Mouse (Mus musculus) adrenal gland, adult (tissue): Measurements from ENCODE around the gene Ehbp1.

Experiments
- DNase-seq, 2 experiments: peaks; one replicate each; pipeline ENCODE4 v3.0.0; 2022 to 2023; ENCODE audit warnings: low spot score in 1 of 2; ENCODE audit not compliant: inconsistent age in 2 of 2

The Ehbp1 gene

DNA sequence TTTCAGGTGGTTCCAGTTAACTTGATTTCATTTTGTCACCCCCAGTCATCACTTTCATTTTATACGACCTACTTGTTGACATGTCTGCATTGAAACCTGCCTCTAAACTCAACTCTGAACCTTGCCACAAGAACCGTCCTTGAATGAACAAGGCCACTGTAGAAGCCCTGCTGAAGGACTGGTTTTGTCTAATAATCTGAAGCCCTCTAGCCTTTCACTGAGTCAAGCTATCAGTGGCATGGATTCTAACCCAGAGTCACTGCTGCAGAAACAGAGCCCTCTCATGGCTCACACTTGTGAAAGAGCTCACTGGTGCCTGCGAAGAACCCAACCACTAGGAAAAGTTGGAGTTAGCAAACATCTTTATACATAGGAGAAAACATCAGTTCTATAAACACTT, 142.2 kb downstream of the Ehbp1 start:
- peak in 1 of 2 experiments; percentile 68 for DNase-seq

DNA sequence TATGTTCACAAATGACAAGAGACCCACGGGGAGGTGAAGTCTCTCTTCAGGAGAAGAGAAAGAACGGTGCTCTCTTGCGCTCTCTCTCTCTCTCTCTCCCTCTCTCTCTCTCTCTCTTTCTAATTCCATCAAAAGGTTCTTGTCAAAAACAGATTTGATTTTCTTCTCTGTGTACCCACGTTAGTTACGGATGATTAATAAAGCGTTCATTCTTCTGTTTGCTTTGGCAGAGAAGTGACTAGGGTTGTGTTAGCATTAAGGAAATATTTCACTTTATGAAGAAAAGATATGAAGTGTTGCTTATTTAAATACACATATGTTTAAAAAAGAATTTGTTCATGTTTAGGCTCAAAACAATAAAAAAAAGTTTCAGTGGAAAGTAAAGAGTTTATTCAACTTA, 143.7 kb downstream of the Ehbp1 start:
- no peak for DNase-seq

DNA sequence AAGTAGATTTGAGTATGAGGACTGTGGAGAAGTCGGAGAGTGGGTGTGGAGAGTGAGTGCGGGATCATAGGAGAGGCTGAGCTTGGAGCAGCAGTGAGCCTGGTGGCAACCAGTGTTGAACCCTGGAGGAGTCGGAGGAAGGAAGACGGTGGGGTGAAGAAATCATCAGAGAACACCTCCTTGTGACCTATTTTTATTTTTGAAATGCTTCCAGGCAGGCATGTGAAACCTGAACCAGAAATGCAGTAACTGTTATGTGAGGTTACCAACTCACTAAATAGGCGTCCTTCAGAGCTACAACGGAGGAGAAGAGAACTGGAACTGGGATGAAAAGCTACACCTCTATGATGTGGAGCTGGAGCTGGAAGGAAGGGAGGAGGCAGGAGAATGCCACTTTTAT, 144.2 kb downstream of the Ehbp1 start:
- DNase-seq, result peak in 1 of 2 experiments; percentile 24

DNA sequence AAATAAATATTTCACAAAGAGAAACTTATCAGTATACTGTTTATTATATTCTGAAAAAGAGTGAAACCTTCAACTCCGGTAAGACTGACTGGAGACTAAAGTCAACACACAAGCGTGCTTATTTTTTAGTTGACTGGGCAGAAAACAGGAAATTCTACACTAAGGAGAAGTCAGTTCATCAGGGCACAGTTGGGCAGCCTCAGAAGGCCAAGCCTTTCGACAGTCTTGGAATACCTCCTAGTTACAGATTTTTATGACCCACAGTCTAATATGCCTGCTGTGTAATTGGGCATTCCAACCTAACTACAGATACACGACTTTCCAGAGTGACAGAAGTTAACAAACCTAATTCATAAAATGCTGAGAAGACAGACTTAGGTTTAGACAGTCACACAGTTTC, 145.3 kb downstream of the Ehbp1 start:
- DNase-seq, result no peak

DNA sequence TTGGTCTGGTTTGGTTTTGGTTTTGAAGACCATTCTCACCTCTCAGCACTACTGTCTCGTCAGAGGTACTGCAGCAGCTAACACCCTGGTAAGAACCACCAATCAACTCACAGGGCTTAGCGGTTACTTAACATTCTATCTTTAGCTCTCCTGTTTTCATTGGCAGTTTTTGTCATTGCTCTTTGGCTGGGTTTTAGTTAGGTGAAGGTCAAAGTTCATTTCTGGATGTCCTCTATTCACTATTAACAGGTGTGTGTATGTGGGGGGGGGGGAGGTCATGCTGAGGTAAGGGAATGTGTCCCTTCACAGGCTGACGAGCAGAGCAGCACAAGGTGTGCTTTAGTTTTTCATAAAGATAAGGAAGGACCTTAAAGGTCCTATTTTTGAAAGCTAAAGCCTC, 147.5 kb downstream of the Ehbp1 start:
- DNase-seq, result no peak

DNA sequence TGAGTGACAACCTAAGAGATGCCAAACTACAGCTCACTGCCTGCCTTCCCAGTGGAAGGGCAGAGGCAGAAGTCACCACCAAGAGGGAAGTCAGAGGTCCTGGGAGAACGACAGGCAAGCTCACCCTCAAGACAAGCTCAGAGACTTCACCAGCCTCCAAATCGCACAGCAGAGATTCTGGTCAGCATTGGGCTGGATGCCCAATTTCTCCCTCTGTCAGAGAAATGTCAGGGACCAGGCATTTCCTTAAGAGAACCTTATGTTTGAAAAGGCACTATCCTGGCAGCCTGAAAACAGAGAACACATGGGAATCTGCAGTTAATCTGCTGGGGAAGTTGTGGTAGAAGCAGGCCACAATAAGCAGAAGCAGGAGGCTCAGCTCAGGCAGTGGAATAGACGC, 151.5 kb downstream of the Ehbp1 start:
- DNase-seq, result peak in 1 of 2 experiments; percentile 31

DNA sequence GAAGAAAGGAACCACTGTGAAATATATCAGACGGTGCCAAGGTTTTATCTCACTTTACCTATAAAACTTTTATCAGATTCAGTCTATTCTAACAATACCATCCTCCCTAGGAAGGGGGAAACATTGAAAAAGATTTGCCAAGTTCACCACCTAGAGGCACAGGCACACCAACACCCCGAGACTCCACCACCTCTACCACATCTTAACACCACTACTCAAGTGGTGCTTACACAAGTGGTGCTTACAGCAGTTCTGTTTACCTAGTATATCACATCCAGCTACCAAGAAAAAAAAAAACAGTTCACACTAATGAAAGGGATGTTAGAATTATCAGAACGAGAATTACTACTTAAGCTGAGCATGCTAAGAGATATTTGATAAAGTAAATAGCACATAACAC, 152.1 kb downstream of the Ehbp1 start:
- DNase-seq, result no peak

DNA sequence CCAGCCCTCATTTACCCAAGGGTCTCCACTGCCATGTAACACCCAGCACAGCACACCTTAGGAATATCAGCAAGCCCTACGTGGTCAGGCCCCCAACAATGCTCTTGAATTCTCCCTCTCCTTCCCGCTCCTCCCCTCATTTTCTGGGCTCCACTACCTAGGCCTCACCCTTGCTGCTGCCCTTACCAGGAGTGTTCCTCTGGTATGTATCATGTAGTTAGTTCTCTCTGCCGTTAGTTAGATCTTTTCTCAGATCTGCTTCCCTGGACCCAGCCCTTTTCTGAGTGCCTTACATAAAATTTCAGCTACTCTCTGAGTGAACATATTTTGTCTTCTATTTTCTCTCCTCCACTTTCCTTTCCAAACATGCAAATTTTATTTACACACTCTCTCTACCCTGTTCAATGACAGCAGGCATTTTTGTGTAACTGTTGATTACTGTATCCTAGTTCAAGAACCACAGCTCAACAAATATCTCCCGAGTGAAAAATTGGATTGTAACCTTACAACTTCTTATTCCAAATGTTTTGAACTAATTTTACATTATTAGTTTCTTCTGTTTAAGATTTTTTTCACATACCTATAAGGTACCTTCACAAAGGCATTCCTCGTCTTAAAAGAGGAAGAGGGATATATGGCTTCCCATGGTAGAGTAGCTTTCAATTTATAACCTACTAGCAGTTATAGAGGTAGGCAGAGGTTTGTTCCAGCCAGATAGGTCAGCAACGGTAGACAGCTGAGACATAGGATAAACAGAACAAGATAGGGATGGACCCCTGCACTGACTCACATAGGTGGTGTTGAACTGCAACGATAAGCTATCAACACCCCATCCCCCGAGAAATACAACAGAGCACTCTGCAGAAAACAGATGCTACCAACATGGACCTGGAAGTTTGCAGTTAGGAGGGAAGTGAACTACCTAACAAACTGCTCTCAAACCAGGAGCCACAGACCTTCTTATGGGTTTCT, 160.3 kb downstream of the Ehbp1 start:
- no peak for DNase-seq

DNA sequence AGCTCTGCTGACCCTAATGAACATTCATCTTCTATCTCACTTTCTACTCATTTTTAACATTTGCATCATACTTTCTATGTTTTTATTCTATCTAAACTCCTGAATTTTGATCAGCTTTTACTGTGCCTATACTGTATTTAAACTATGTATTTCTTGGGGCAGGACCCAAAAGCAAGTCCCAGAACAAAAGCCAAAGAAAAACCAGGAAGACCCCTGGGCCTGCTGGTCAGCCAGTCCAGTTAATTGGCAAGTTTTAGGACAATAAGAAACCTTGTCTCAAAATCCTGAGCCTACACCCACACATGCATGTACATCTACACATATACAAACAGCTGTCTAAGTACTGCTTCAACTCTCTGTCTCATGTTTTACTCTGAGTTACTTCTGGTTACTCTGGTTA, 161.9 kb downstream of the Ehbp1 start:
- no peak for DNase-seq

DNA sequence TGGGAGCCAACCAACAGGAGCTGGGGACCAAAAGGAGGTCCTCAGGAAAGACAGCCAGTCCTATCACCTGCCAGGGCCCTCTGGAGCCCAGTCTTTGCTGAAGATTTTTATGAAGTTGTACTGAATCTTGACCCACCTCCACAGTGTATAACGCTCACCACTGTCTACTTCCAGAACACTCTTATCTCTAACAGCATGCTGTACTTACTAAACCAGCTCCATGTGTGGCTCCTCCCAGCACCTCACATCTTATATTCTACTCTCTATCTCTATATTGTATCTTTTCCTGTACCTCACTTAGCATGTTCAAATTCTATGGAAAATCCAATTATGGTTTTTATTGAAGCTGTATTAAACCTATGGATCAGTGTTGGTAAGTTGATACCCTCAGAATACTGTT, 163.5 kb downstream of the Ehbp1 start:
- no peak for DNase-seq

DNA sequence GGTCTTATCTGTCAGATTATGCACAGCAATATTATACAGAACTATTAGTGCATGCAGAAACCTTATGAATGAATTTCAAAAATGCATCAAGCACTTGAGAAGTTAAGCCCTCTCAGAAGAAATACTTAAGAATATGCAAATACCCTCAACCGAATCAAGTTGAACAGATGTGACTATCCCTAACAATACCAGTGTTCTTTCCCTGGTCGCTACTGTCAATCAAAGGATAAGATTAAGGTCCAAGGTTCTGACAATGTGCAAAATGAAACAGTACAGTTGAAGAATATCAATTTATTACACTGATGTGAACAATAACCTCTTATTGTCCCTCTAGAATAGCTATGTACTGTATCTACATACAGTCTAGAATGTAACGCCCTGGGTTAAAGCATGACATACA, 167.8 kb downstream of the Ehbp1 start:
- no peak for DNase-seq

DNA sequence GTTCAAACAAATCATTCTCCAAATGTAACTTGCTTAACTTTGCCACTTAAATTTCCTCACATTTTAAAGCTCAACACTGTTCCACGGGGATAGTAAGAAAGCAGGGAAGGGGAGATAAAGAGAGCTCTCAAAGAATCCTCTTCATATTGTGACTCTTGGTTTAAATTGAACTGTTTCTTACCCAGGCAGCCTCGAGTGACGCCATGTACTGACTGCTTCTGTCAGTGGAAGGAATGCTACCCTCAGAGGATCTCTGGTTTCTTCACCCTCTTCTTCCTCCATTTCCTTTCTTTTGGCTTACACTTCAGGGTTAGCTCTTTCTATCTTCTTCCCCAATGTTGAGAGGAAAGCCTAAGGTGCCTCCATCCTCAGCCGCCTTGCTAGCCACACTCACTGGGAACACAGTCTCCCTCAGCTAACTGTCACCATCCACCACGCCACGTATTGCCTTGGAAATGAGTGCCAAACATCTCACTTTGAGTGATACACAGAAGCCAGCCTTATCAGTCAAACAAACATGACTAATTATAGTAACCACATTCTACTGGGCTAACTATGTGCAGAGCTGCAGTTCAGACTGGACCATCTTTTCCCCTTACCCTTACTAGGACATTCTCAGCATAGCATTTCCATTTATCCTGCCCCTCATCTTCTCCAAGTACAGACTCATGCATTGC, 171.0 kb downstream of the Ehbp1 start:
- no peak for DNase-seq

DNA sequence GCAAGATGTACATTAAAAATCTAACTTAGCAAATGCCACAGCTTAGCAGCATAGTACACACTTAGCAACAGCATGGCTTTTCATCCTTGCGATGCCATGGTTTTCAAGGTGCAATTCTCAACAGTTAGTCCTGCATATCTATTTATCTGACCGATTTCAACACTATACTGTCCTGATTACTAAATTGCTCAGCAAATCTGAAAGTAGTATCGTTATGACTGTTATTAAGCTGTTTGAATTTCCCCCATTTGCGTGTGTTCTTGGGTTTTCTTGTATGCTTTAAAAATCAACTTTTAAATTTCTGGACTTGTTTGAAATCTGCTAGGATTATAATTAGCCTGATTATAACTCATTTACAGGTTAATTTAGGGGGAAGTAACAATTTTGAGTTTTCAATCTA, 184.2 kb downstream of the Ehbp1 start:
- no peak for DNase-seq

DNA sequence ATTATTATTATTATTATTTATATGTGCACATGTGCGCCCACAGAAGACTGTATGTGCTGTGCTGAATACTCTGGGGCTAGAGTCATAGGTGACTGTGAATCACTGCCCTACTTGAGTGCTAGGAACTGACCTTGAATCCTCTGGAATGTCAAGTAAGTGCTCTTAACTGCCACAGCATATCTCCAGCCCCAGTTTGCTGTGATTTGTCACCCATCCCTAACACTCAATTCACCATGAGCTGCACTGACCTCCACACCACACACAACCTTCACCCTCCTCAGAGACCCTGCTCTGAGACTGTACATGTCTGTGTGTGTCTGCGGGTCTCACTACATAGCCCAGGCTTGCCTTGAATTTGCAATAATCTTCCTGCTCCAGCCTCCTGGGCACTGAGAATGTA, 185.9 kb downstream of the Ehbp1 start:
- peak; percentile 54 to 82 for DNase-seq

DNA sequence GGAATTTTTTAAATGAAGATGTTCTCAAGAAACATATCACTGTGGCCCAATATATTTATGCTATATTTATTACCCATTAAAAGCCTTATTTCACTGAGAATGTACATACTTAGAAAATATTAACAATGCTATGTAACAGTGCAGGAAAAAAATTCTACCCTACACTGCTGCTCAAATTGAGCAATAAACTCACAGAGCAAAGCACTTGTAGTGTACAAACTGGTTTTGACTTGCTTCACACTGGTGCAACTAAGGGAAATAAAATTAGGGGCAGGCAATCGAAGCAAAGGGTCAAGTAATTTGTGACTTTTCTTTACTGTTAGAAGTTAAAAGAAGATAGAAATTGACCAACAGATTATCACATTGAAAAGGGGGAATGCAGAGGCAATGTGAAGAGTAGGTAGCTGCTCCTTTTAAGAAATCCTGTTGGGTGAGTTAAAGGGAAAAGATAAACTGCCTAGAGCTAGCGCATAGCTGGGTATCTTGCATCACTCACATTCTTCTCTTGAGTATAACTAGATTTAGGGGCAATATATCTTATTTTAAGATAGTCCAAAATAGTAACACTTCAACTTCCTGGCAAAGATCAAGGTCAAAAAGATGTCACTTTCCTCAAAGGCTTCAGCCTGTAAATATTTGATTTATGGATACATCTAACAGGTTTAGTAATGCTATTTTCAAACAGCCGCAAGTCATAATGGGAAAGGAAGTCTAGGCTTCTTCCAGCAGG, 186.6 kb downstream of the Ehbp1 start:
- DNase-seq, result peak in 1 of 2 experiments; percentile 76

DNA sequence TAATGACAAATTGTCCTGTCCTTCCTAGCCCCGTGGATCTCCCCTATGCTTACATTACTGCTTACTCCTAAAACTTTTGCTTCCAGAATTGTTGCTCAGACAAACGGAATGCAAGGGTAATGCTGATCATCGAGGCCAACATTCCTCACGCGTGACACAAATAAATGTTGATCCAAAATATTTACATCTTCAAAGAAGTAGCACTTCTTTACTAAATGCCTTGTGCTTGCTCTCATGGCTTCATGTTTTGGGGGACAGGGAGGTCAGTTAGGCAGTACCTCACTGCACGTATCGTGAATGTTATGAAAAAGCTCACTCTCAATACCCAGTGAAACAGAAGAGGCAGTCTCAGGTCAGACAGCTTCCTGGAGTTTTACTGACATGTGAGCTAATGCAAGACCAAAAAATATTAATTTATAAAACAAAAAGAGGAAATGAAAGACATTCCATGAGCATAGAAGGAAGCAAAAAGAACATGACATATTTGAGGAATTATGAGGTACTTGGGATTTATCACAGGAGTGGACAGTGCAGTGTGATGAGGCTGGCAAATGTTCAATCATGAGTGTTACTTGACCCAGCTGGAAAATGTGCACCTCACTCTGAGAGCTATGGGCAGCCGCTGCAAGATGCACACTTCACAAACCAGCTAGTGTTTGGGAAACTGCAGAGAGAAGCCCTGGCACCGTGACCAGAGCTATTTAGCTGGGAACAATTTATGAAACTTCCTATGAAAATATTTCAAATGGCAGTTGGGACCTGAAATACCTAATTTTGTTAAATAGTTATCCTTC, 187.4 kb downstream of the Ehbp1 start:
- peak in 1 of 2 experiments; percentile 36 for DNase-seq

DNA sequence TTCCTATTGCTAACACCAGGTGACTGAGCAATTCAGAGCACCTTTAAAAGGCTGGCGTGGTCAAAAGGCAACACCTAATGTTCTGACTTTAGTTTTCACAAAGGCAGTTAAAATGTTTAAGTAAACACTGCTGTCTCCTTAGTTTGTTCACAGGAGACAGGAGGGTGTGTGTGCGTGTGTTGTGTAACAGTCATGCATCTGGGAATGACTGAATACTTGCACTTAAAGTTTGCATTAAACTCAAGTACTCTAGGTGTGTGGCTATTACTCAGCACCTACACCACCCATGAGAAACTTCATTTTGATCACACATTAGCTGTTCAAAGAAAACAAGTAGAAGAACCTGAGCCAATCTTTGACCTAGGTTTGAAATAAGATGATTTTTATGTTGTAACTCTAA, 201.4 kb downstream of the Ehbp1 start:
- no peak for DNase-seq

DNA sequence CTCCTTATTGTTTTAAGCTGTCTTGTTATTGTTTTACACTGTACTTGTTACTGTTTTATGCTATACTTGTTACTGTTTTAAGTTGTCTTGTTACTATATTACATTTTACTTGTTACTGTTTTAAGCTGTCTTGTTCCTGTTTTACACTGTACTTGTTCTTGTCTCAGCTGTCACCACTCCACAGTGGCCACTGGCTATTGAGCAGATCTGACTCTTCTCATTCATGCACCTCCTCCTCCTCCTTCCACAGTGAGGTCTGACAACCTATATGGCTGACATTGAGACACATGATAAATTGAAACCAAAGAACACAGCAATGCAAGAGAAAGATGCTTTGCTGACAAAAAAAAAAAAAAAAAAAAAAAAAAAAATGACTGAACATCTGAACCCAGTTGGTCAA, 203.6 kb downstream of the Ehbp1 start:
- no peak for DNase-seq

DNA sequence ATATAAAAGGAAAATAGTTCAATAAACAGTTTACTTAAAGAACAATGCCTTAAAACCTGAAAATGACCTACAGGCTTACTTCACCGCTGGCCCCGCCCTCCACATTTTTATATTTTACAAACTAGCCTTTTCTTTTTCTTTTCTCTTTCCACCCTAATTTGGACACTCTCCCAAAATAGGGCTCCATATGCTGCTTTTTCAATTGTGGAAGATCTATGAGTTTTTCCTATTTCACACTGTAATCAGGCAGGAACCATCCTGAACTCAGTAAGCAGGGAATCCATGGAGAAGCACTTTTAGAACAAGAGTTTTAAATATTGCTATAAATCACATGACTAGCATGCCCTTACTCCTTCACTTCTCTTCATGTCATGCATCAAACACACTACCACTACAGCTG, 216.9 kb downstream of the Ehbp1 start:
- DNase-seq, result no peak

DNA sequence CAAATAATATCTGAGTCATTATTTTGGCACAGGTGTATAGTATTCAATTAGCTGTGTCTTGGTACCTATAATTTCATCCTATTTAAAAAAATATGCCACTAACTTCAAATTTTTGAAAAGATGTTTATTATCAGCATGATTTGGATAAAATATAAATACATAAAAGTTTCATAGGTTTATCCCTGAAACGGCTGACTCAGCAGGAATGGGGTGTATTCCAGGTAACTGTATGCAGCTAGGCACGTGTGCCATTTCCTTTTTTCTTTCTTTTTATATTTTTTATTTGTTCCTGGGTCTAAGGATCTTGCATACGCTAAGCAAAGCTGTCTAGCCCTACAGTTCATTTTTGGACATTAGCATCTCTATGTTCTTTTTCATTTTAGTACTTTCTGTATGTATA, 223.2 kb downstream of the Ehbp1 start:
- DNase-seq, result no peak

DNA sequence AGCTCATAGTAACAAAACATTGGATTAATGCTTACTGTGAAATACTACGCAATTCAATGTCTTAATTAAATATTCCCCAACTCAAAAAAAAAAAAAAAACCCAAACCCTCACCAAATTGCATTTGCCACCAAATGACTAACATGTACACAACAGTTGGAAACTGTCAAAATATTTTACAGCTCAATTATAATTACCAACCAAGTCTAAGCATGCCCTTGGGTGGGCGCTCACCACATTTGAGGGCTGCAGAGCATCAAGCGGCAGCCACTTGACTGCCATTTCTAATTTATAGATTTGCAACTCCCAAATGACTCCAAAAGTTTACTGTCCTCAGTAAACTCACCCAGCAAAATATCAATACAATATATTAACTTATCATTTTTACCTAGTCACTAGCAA, 229.9 kb downstream of the Ehbp1 start:
- DNase-seq, result no peak
